Mouse (Mus musculus): ENCODE results near the gene Chrna7.

DNA sequence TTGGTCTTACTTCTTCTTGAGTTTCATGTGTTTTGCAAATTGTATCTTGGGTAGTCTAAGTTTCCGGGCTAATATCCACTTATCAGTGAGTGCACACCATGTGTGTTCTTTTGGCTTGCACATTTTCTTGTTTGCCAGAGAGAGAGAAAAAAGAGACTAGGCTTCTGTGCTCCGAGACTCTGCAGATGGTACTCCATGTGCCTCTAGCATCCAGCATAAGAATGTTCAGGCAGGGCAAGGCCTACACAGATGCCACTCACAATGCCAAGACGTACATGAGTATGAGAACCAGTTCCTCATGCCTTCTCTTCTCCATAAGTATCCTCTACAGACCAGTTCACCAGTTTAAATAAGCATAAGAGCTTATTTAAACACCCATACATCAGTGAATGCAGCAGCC, 47.8 kb downstream of the Chrna7 start:
- TF ChIP-seq CTCF (IDR thresholded peaks at IDR 0.05; ENCODE audit: borderline replicate concordance, insufficient read depth, low read length) (no peak), POLR2A (IDR thresholded peaks at IDR 0.05; ENCODE audit: low read depth, low read length) (no peak)

All from embryonic fibroblast, embryonic 13.5 days (primary cell).